Mouse (Mus musculus) ES-E14 (cell line): ENCODE data around the gene Gmppb.

Experiments used
- CHD2 ChIP-seq: IDR thresholded peaks from 2 replicates; pipeline ENCODE4 v1.6.1; 2014; ENCODE audit warnings: mild to moderate bottlenecking, low read depth, low read length, inconsistent platforms
- MAFK ChIP-seq: IDR thresholded peaks from 2 replicates; pipeline ENCODE4 v1.6.1; 2014; ENCODE audit warnings: mild to moderate bottlenecking, low read depth, low read length, inconsistent platforms; ENCODE audit not compliant: insufficient read depth
- ZC3H11A ChIP-seq: IDR thresholded peaks from 2 replicates; pipeline ENCODE4 v1.6.1; 2012; ENCODE audit warnings: low read depth, mild to moderate bottlenecking, inconsistent platforms, low read length, borderline replicate concordance
- ZNF384 ChIP-seq: IDR thresholded peaks from 2 replicates; pipeline ENCODE4 v1.6.1; 2012; ENCODE audit warnings: low read depth, low read length, inconsistent platforms

- TF ChIP-seq ZNF384 (no peak), ZC3H11A (no peak), MAFK (no peak), CHD2 (no peak)
Observed at GRCm38 (mm10) chr9:108051184-108051930, 2.3 kb downstream of the Gmppb start.
